Mouse (Mus musculus) brain, embryonic 14.5 days (tissue): ENCODE measurements around the gene Lmna. TPM values are rescaled to one million over a fixed set of nuclear protein-coding genes. Genes with fewer than 3 reads are reported as not detected.

Source experiments
- DNase-seq: peaks from one replicate; pipeline ENCODE4 v3.0.0-alpha.2; 2011; ENCODE audit warnings: low read depth
- CTCF ChIP-seq: fragments of 200-500 bp; IDR thresholded peaks from 2 replicates; pipeline ENCODE4 v1.5.1; 2012; ENCODE audit warnings: inconsistent platforms, mild to moderate bottlenecking, moderate library complexity, borderline replicate concordance; ENCODE audit not compliant: insufficient read depth, insufficient read length; ENCODE audit errors: extremely low read depth
- POLR2A ChIP-seq: fragments of 200-500 bp; IDR thresholded peaks from 2 replicates; pipeline ENCODE4 v1.6.1; 2012; ENCODE audit warnings: mild to moderate bottlenecking, inconsistent platforms, borderline replicate concordance; ENCODE audit not compliant: poor library complexity, insufficient read depth, insufficient read length, severe bottlenecking; ENCODE audit errors: extremely low read depth
- polyA plus RNA-seq: library from polyadenylated mRNA; depleted of rRNA; stranded (reverse); fragments of >200 nt; gene quantifications from 2 replicates; pipeline ENCODE4 v1.2.3, GENCODE M21; 2012

Lmna gene
- polyA plus RNA-seq, 1 experiment = 39.5 TPM

- TF ChIP-seq CTCF (no peak), POLR2A (no peak)
- DNase-seq = no peak
Measured at GRCm38 (mm10) chr3:88535527-88535926, 25.8 kb upstream of the Lmna start.

- DNase-seq = no peak
- TF ChIP-seq POLR2A (no peak), CTCF (no peak)
Measured at GRCm38 (mm10) chr3:88535005-88535404, 25.2 kb upstream of the Lmna start.

- no peak for TF ChIP-seq CTCF
- no peak for TF ChIP-seq POLR2A
- peak; percentile 66 for DNase-seq
Measured at GRCm38 (mm10) chr3:88533706-88534105, 23.9 kb upstream of the Lmna start.

DNA sequence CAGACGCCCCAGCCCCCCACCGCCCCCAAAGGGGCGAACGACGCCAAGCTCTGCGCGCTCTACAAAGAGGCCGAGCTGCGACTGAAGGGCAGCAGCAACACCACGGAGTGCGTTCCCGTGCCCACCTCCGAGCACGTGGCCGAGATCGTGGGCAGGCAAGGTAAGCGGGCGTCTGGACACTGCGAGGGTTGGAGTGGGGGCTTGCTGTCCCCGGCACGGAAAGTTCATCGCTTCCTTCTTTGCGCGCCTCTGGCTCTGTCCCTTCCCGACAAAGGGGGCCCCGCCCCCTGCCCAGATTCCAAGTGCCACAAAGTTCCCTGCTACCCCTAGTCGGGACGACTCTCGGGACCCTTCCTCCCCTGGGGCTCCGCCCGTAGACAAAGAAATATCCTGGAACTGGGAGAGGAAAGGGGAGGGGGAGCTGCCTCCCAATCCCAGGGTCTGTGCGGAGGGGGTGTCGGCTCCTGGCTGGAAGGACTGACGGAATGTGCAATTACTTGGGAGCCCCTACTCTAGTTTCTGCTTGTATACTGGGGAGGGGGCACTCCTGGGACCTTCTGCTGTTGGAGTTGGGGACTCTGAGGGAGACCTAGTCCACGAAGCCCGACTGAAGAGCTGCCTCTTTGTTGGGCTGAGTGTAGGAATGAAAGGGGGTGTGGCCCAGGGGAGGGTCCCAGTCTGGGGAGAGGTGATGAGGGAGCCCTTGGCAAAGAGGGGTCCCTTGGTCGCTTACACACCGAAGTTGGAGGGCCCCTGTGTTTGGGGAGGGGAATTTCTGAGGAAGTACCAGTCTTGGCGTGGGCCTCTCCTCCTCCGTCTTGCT, 23.1 kb upstream of the Lmna start:
- TF ChIP-seq CTCF (no peak), POLR2A (no peak)

DNA sequence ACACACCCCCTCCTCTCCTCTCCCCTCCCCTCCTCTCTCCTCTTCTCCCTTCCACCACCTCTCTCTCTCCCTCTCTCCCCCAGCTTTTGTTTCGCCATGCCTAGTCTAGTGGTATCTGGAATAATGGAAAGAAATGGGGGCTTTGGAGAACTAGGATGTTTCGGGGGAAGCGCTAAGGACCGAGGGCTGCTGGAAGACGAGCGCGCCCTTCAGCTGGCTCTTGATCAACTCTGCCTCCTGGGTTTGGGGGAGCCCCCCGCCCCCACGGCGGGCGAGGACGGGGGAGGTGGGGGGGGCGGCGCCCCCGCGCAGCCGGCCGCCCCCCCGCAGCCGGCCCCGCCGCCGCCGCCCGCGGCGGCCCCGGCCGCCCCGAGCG, 22.5 kb upstream of the Lmna start, which contains the start of gene Mex3a:
Gene Mex3a, plus strand, starts transcription at position 97 of the 376 bp plus-strand sequence.
- no peak for TF ChIP-seq POLR2A
- no peak for DNase-seq

More for the DNA sequence above, 23.1 kb upstream of the Lmna start:
- peak; percentile 85 for DNase-seq

- TF ChIP-seq CTCF = no peak
- peak; percentile 49; the same call in 1 of the 2 replicates for TF ChIP-seq POLR2A
- DNase-seq = peak; percentile 97
Measured at GRCm38 (mm10) chr3:88531348-88532298, 21.9 kb upstream of the Lmna start.

DNA sequence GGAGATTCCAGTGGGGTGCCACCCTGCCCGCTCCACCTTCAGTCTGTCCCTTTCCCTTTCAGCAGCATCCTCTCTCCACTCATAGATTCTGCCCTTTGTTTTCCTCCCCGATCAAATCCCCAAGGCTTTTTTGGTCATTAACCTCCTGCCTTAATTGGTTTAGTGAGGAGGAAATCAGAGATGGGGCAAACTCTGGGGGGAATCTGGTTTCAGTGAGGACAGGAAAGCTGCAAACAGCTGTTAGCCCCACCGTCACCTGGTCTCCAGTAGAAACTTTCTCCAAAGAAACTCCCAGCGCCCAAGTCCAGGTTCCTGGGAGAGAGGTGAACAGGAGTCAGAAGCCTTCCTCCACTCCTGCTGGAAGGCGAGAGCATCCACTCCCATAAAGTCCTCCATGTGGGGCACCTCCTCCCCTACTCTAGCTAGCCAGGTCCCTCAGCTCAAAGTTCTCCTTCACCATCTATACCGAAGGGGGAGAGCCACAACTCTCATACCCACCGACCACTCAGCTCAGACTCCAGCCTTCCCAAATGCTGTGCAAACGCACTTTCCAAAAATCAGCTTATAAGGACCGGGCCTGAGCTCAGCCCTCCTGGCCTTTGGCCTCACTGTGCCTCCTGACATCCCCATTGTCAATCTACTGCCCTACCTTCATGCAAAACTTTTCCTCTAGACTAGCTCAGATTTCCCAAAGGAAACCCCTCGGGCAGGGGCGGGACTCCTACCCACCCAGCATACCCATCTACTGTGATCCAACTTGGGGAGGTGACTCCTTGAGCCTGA, 20.5 kb upstream of the Lmna start:
- DNase-seq = peak; percentile 43

DNA sequence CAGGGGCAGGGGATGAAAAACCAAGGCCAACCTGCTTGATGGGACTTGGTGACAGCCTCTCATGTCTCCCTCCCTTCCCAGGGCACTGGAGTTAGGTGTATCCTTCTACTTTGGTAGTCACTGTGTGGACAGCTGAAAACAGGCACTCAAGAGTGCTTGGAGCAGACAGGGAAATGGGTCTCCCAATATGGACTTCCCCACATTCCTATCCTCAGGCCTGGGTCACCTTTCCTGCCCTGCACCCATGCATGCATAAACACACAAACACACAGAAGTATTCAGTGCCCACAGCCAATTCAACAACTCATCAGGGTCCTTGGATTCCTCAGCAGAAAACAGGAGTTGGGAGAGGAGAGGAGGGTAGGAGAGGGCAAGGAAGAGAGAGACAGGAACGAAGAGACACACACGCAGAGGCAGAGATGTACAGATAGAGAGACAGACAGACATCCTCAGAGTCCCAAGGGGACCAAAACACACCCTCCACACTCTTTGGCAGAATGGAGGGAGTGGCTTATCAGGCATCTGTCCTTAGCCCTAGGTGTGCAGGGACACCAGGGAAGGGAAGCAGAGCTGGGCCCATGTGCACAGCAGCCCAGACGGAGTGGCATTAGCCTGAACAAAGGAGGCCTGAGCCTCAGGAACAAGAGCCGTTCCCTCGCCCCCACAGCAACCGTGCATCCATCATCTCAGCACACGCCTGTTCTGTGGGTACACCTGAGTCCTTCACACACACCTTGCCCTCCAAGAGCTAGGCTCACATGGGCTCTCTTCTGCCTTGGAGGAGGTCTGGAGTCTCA, 19.6 kb upstream of the Lmna start:
- DNase-seq = peak; percentile 52

More for the DNA sequence above, 20.5 kb upstream of the Lmna start:
- no peak for TF ChIP-seq POLR2A
- TF ChIP-seq CTCF = no peak

GRCm38 (mm10) chr3:88528646-88529045, 18.9 kb upstream of the Lmna start:
- no peak for DNase-seq
- TF ChIP-seq CTCF (no peak), POLR2A (no peak)

More for the DNA sequence above, 19.6 kb upstream of the Lmna start:
- TF ChIP-seq CTCF (no peak), POLR2A (no peak)

- DNase-seq = peak; percentile 45
- no peak for TF ChIP-seq CTCF
- no peak for TF ChIP-seq POLR2A
Measured at GRCm38 (mm10) chr3:88527565-88527964, 17.8 kb upstream of the Lmna start.

DNA sequence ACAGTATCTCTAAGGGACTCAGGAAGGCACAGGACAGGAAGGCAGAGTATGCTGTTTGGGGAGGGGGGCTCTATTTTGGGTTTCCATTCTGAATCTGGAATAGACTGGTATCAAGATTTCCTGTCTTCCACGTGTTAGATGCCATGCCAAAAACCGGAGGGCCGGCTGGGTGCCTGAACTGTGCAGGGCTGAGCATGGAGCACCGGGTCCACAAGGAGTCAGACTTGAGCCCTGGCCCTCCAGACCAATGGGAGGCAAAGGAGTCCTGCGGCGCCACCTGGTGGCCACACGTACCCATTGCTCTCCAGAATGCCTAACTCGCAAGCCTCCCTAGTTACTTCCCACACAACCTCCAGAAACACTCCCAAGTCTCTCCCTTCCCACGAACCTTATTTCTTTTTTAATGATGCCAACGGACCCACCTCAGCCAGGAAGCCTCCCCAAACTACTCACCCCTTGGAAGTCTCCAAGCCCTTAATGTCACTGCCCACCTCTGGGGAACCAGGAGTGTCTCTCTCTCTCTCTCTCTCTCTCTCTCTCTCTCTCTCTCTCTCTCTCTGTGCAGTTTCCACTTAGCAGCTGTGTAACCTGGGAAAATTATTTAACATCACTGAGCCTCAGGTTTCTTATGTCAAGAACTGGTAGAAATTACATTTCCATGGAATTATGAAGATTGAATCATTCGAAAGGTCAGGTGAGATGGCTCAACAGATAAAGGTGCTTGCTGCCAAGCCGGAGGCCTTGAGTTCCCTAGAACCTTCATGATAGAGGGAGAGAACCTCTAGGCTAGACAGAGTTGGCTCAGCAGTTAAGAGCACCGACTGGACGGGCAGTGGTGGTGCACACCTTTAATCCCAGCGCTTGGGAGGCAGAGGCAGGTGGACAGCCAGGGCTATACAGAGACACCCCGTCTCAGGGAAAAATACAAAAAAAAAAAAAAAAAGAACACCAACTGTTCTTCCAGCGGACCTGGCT, 16.7 kb upstream of the Lmna start:
- peak; percentile 94 for DNase-seq
- TF ChIP-seq POLR2A (no peak), CTCF (peak; percentile 99)

DNA sequence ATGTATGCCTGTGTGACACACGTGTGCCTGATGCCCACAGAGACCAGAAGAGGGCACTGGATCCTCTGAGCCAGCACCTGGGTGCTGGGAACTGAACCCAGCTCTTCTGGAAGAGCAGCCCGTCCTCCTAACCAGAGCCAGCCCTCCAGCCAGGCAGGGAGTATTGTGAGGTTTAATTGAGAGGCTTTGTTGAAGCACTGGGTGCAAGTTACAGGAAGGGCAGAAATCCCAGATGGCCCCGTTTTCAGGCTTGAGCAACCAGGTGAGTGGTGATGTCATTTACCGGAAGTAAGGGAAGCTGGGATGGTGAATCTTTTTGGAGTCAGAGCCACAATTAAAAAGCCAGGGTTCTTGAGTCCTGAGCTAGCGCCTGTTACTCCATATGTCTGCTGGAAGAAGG, 15.3 kb upstream of the Lmna start:
- no peak for DNase-seq
- TF ChIP-seq CTCF (no peak), POLR2A (no peak)
